Mouse (Mus musculus) stomach, embryonic 14.5 days (tissue): ENCODE results near the gene Gm11037. TPM values are rescaled to one million over a fixed set of nuclear protein-coding genes. Genes with fewer than 3 reads are reported as not detected.
A peak's percentile ranks its signal among the peaks of the same experiment; 100 is the strongest.

Experiments used
- ATAC-seq: fragments of 200-750 bp; cut with Nextera tagmentation; 2 replicates; pipeline ENCODE4 v1.8.0; 2017; ENCODE audit warnings: low read depth, moderate TSS enrichment; ENCODE audit not compliant: insufficient number of reproducible peaks, insufficient read depth, low FRiP score
- H3K27ac ChIP-seq: fragments of 300-500 bp; sonication (generic); 2 replicates; pipeline ENCODE4 v1.5.1; 2014; ENCODE audit warnings: mild to moderate bottlenecking, low read length, moderate library complexity, mixed read lengths
- H3K27me3 ChIP-seq: fragments of 300-500 bp; sonication (generic); 2 replicates; pipeline ENCODE4 v1.6.1; 2014; ENCODE audit warnings: low read length, control low read depth, mixed read lengths; ENCODE audit not compliant: control insufficient read depth, insufficient read depth
- H3K36me3 ChIP-seq: fragments of 300-500 bp; sonication (generic); 2 replicates; pipeline ENCODE4 v1.6.1; 2014; ENCODE audit warnings: mild to moderate bottlenecking, control low read depth, low read length, moderate library complexity, mixed read lengths; ENCODE audit not compliant: control insufficient read depth, insufficient read depth
- H3K4me1 ChIP-seq: fragments of 300-500 bp; sonication (generic); 2 replicates; pipeline ENCODE4 v1.6.1; 2014; ENCODE audit warnings: low read length, control low read depth, mixed read lengths; ENCODE audit not compliant: control insufficient read depth, insufficient read depth
- H3K4me2 ChIP-seq: fragments of 300-500 bp; sonication (generic); replicated peaks from 2 replicates; pipeline ENCODE4 v1.6.1; 2014; ENCODE audit warnings: low read depth, low read length, control low read depth
- H3K4me3 ChIP-seq: fragments of 300-500 bp; sonication (generic); 2 replicates; pipeline ENCODE4 v1.5.1; 2014; ENCODE audit warnings: low read depth, low read length, control low read depth
- H3K9ac ChIP-seq: fragments of 300-500 bp; sonication (generic); replicated peaks from 2 replicates; pipeline ENCODE4 v1.6.1; 2014; ENCODE audit warnings: low read depth, mild to moderate bottlenecking, control low read depth, low read length, moderate library complexity, mixed read lengths
- H3K9me3 ChIP-seq: fragments of 300-500 bp; sonication (generic); 2 replicates; pipeline ENCODE4 v1.6.1; 2016; ENCODE audit warnings: low read depth, low read length, control low read depth; ENCODE audit not compliant: control insufficient read depth
- WGBS: fragments of 180-500 bp; shearing (Covaris S2); extraction: QIAGEN DNeasy Blood & Tissue Kit; methylation state at CpG from one replicate; pipeline ENCODE4 v1.1.7; 2014; 5-methylcytosine and 5-hydroxymethylcytosine counted together
- polyA plus RNA-seq: library from polyadenylated mRNA; unstranded; fragments of >200 nt; fragmentation: Nextera tagmentation; extraction: Ambion mirVana; gene quantifications from 2 replicates; pipeline ENCODE4 v1.2.1, GENCODE M21; 2014

Gene Gm11037
- polyA plus RNA-seq, 1 experiment from 2014 or later = not detected

DNA sequence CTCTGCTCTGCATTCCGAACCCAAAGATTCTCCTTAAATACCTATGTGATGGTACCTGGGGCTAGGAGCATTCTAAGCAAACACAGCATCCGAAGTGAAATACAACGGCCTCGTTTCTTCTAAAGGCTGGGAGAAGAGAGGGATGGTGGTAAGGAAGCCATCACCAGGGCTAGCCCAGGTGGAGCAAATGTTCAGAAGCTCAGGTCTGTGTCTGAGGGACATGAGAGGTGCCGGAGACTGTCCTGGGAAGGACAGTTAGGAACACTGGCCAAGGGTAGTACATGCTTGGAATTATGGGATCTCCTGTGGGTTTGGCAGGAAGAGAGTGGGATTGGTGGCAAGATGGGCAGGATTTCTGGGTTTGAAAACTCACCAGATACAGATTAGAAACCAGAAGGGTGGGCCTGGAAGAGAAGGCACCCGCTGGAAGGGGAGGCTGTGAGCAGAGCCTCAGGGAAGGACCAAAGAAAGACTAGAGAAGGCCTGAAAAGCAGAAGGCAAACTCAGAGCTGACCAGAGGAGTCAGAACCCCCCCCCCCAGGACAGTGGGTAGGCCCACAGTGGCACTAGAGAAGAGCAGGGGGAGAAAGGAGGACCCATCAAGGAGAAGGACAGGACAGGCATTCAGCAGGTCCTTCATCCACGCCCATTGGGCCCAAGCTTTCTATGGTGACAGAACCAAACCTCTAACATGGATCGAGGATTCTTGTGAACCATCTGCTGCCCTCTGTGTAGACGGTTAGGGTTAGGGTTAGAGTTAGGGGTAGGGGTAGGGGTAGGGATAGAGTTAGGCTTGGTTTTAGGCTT lies 7.9 kb upstream of the Gm11037 start:
- H3K4me3 ChIP-seq = no peak overlapping the region
- H3K9me3 ChIP-seq = no peaks in the 10 kb centered on the region
- ATAC-seq = no peak
- no peak overlapping the region for H3K27ac ChIP-seq
- no peak overlapping the region for H3K4me2 ChIP-seq
- WGBS = 90% methylated on average over 9 of the region's 9 CpGs
- no peaks in the 10 kb centered on the region for H3K36me3 ChIP-seq
- H3K9ac ChIP-seq = no peak overlapping the region
- H3K4me1 ChIP-seq = peaks cover 23% of the 10 kb centered on the region
- no peaks in the 10 kb centered on the region for H3K27me3 ChIP-seq

- H3K27me3 ChIP-seq = no peaks in the 10 kb centered on the region
- peak overlapping the region; percentile 64; the same call in 1 of the 2 replicates for H3K4me2 ChIP-seq
- no peak overlapping the region for H3K9ac ChIP-seq
- H3K36me3 ChIP-seq = no peaks in the 10 kb centered on the region
- peak overlapping the region; percentile 66; the same call in 1 of the 2 replicates for H3K27ac ChIP-seq
- ATAC-seq = 0 out of 2 replicates have a peak, but pooled peaks have one; percentile 3
- 46% methylated on average over 9 of the region's 9 CpGs for WGBS
- peak overlapping the region; percentile 50; the same call in 1 of the 2 replicates for H3K4me3 ChIP-seq
- H3K4me1 ChIP-seq = peaks cover 23% of the 10 kb centered on the region
- H3K9me3 ChIP-seq = no peaks in the 10 kb centered on the region
Observed at GRCm38 (mm10) chr2:131125964-131126815, 7.1 kb upstream of the Gm11037 start.

DNA sequence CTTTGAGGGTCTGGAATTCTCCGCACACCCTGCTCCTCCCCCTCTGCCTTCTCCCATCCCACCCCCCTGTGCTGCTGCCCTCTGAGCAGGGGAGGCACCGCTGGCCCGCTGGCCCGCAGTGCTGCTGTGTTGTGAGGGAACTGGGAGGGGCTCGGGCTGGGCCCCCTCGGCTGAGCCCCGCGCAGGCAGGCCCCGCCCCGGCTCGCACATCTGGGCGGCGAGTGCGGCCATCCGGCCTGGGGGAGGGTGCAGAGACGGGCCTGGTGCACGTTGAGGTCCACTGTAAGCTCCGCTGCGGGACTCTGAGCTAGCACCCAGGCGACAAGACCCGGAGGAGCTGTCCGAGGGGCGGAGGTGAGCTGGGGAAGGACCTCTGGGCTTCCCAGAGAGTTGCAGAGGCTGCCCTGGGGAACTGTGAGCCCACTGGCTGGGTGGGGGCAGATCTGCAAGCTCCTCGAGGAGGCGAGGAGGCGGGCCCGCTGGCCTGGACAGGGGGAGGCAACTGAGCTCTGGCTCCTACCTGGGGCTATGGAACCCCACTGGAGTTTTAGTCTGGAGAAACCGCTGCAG lies 6.1 kb upstream of the Gm11037 start, which contains the start of gene Hspa12b:
Hspa12b (plus strand) TSS at position 120 of the 570 bp plus-strand sequence.
- Histone ChIP-seq H3K4me1 (peaks cover 23% of the 10 kb centered on the region), H3K27me3 (no peaks in the 10 kb centered on the region), H3K27ac (peak within 1 kb of the TSS; percentile 66; the same call in 1 of the 2 replicates), H3K4me3 (peak within 1 kb of the TSS; percentile 50), H3K9me3 (no peaks in the 10 kb centered on the region), H3K4me2 (peak within 1 kb of the TSS; percentile 64), H3K36me3 (peaks cover 4% of the 10 kb centered on the region), H3K9ac (peak within 1 kb of the TSS; percentile 69)
- peak; percentile 91 for ATAC-seq
- WGBS = 0% methylated on average over 28 of the region's 28 CpGs

DNA sequence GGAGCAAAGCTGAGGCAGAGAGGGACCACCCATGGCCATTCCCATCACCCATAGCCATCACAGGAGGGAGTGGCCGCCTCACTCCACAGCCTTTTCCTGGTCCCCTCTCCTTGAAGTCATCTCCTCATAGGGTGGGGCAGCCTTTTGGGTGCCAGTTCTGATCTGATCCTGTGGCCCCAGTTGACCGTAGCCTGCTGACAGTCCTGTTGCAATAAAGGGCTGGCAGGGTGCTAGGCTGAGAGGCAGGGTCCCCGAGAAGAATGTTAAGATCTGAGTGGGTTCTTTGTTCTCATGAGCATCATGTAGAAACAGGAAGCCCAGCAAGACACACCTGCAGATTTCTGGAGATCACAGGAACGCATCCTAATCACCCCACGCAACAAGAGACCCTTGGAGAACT lies 5.1 kb upstream of the Gm11037 start:
- H3K4me3 ChIP-seq = peak overlapping the region; percentile 50
- H3K27ac ChIP-seq = no peak overlapping the region
- H3K9me3 ChIP-seq = no peaks in the 10 kb centered on the region
- no peak for ATAC-seq
- WGBS = 74% methylated on average over 5 of the region's 5 CpGs
- peaks cover 23% of the 10 kb centered on the region for H3K4me1 ChIP-seq
- H3K27me3 ChIP-seq = no peaks in the 10 kb centered on the region
- H3K36me3 ChIP-seq = peaks cover 4% of the 10 kb centered on the region
- H3K4me2 ChIP-seq = peak overlapping the region; percentile 64
- H3K9ac ChIP-seq = peak overlapping the region; percentile 69; the same call in 1 of the 2 replicates

DNA sequence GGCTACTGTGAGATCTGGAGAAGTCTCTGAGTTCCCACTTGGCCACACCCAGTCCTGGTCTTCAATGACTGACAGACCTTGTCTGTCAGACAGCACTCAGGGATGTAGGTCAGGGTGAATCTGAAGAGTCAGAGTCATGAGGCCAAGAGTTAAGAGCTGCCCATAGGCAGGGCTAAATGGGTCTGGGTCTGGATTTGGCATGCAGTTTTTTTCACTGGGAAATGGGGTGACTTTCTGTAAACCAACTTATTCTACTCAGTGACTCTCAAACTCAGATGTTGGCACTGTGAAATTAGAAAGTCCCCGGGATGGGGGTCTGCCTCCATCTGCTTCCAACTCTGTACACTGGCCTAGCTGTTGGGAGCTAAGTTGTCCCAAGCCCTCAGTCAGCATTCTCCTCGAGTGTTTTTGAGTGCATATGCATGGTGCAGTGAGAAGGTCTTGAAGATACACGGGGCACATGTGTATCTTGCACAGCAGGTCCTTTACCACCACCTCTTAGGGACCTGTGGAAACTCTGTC lies 4.6 kb upstream of the Gm11037 start:
- Histone ChIP-seq H3K4me1 (peaks cover 23% of the 10 kb centered on the region), H3K27ac (no peak overlapping the region), H3K27me3 (no peaks in the 10 kb centered on the region), H3K36me3 (peaks cover 4% of the 10 kb centered on the region), H3K4me3 (peak overlapping the region; percentile 50), H3K9me3 (no peaks in the 10 kb centered on the region), H3K4me2 (peak overlapping the region; percentile 64), H3K9ac (no peak overlapping the region)
- no peak for ATAC-seq
- 78% methylated on average over 3 of the region's 3 CpGs for WGBS

- Histone ChIP-seq H3K4me3 (no peak overlapping the region), H3K9me3 (no peaks in the 10 kb centered on the region), H3K36me3 (peaks cover 11% of the 10 kb centered on the region), H3K27ac (no peak overlapping the region), H3K4me2 (0 out of 2 replicates have a peak overlapping the region, but pooled peaks have one; percentile 6), H3K4me1 (peaks cover 23% of the 10 kb centered on the region), H3K27me3 (no peaks in the 10 kb centered on the region), H3K9ac (no peak overlapping the region)
- 61% methylated on average over 5 of the region's 5 CpGs for WGBS
- ATAC-seq = no peak
Observed at GRCm38 (mm10) chr2:131129836-131130235, 3.5 kb upstream of the Gm11037 start.

DNA sequence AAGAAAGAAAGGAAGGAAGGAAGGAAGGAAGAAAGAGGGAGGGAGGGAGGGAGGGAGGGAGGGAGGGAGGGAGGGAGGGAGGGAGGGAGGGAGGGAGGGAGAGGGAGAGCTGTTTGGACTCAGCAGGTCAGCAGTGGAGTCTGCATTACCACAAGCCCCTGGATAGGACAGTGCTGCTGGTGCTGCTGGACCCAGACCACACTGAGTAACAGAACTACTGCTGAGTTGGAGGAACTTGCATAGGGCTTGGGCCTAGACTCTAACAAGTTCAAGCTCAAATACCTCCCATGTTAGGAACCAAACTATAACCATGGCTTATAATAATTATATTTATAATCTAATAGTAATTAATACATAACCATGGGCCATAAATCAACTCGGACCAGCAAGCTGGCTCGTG lies 2.4 kb upstream of the Gm11037 start:
- Histone ChIP-seq H3K4me3 (no peak overlapping the region), H3K27ac (no peak overlapping the region), H3K4me2 (no peak overlapping the region), H3K27me3 (no peaks in the 10 kb centered on the region), H3K4me1 (peaks cover 23% of the 10 kb centered on the region), H3K9me3 (no peaks in the 10 kb centered on the region), H3K36me3 (peaks cover 17% of the 10 kb centered on the region), H3K9ac (no peak overlapping the region)
- 82% methylated on average over 2 of the region's 2 CpGs for WGBS
- ATAC-seq = no peak
